Mouse (Mus musculus): ENCODE data around the gene Slc25a10.
"Not testable (repeated sequence)": the region's sequence is repeated elsewhere in the genome, so short reads cannot be mapped to it uniquely, and the experiment has no call there.

DNA sequence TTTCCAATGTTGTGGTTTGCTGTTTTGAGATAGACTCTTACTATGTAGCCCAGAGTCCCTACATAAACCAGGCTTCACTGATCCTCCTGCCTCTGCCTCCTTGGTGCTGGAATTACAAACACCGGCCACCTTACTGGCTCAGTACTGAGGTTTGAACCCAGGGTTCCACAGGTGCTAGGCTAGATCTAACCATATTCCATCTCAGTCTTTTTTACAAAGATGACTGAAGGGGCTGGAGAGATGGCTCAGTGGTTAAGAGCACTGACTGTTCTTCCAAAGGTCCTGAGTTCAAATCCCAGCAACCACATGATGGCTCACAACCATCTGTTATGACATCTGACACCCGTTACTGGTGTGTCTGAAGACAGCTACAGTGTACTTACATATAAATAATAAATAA, 22.6 kb downstream of the Slc25a10 start:
- TF ChIP-seq GATA1, TAL1 (IDR thresholded peaks at IDR 0.05; ENCODE audit: low read length): not testable (repeated sequence)

All from erythroblast, embryonic 14.5 days (primary cell).